Mouse (Mus musculus): ENCODE data around the gene Sipa1l1. TPM values are rescaled to one million over a fixed set of nuclear protein-coding genes. Genes with fewer than 3 reads are reported as not detected.
"Not testable (repeated sequence)": the region's sequence is repeated elsewhere in the genome, so short reads cannot be mapped to it uniquely, and the experiment has no call there.

The Sipa1l1 gene
- polyA plus RNA-seq, 1 experiment from 2014 or later = 32.8 TPM

DNA sequence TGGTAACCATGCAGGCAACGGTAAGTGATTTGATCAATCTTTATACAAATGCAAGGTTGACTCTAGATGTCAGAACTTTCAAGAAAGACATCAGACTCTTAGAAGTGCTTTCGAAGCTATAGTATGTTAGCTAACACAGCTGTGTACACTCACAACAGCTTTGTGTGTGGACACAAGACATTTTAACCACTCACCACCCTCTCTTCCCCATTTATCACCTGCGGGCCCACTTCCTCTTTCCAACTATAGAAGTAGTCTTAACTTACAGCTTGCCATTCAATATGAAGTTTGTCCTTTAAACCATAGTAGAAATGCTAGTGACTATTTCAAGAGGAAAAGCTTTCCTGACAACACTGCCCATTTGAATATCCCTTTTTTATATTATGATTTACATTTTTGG lies 303.7 kb downstream of the Sipa1l1 start:
- Histone ChIP-seq H3K36me3 (ENCODE audit: control insufficient read depth, insufficient read depth, low read length) (no peaks in the 10 kb centered on the region), H3K9me3 (replicated peaks; ENCODE audit: control insufficient read depth, low read length) (no peaks in the 10 kb centered on the region), H3K9ac (ENCODE audit: low read length) (no peak overlapping the region), H3K4me1 (ENCODE audit: control insufficient read depth, insufficient read depth, low read length) (peaks cover 8% of the 10 kb centered on the region), H3K27me3 (ENCODE audit: control insufficient read depth, insufficient read depth, low read length) (no peaks in the 10 kb centered on the region), H3K4me2 (ENCODE audit: low read depth, low read length) (no peak overlapping the region), H3K27ac (ENCODE audit: low read length) (no peak overlapping the region), H3K4me3 (replicated peaks; ENCODE audit: low read length) (no peak overlapping the region)
- 61% methylated on average over 3 of the region's 3 CpGs for WGBS
- ATAC-seq (ENCODE audit: insufficient read depth, low FRiP score) = no peak

DNA sequence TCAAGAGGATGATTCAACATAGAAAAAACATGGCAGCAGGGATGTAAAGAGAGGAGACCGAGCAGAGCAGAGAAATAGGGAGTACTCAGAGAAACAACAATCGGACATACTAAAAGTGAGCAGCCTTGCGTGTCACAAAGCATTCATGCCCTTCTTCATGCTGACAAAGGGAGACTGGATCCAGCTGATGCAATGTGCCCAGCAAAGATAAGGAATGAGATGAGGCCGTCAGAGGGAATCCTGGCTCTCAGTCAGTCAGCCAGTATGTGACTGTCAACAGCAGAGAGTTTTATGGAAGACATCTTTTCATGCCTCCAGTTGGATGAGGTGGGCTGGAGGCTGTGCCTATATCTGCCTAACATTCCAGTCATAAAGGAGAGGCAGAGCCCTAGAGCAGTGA lies 304.1 kb downstream of the Sipa1l1 start:
- 88% methylated on average over 4 of the region's 4 CpGs for WGBS
- Histone ChIP-seq H3K9me3 (replicated peaks; ENCODE audit: control insufficient read depth, low read length) (no peaks in the 10 kb centered on the region), H3K27me3 (ENCODE audit: control insufficient read depth, insufficient read depth, low read length) (no peaks in the 10 kb centered on the region), H3K27ac (ENCODE audit: low read length) (no peak overlapping the region), H3K36me3 (ENCODE audit: control insufficient read depth, insufficient read depth, low read length) (no peaks in the 10 kb centered on the region), H3K4me2 (ENCODE audit: low read depth, low read length) (no peak overlapping the region), H3K4me1 (ENCODE audit: control insufficient read depth, insufficient read depth, low read length) (peaks cover 6% of the 10 kb centered on the region), H3K4me3 (replicated peaks; ENCODE audit: low read length) (no peak overlapping the region), H3K9ac (ENCODE audit: low read length) (no peak overlapping the region)
- no peak for ATAC-seq (ENCODE audit: insufficient read depth, low FRiP score)

DNA sequence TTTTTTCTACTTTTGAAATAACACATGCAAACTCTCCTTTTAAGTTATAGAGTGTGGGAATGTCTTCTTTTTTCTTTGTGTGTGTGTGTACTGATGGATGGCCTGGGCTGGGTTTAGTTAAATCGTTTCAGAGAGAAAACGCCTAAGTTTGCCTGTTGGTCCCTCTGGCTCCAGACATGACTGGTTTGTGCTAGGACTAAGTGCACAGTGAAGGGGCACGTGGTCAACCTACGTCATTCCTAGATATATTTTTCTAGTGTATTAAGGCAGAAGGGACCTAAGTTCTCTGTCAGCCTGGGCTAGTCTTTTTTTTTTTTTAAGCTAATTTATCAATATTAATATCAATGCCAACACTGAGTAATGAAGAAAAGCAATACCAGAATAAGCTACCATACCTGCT lies 305.3 kb downstream of the Sipa1l1 start:
- Histone ChIP-seq H3K9me3 (replicated peaks; ENCODE audit: control insufficient read depth, low read length) (no peaks in the 10 kb centered on the region), H3K9ac (ENCODE audit: low read length) (no peak overlapping the region), H3K27me3 (ENCODE audit: control insufficient read depth, insufficient read depth, low read length) (no peaks in the 10 kb centered on the region), H3K4me2 (ENCODE audit: low read depth, low read length) (no peak overlapping the region), H3K27ac (ENCODE audit: low read length) (no peak overlapping the region), H3K4me1 (ENCODE audit: control insufficient read depth, insufficient read depth, low read length) (peaks cover 4% of the 10 kb centered on the region), H3K36me3 (ENCODE audit: control insufficient read depth, insufficient read depth, low read length) (no peaks in the 10 kb centered on the region), H3K4me3 (replicated peaks; ENCODE audit: low read length) (no peak overlapping the region)
- 73% methylated on average over 4 of the region's 4 CpGs for WGBS
- ATAC-seq (ENCODE audit: insufficient read depth, low FRiP score) = no peak

- Histone ChIP-seq H3K4me1 (ENCODE audit: control insufficient read depth, insufficient read depth, low read length) (no peaks in the 10 kb centered on the region), H3K4me2 (ENCODE audit: low read depth, low read length) (no peak overlapping the region), H3K9ac (ENCODE audit: low read length) (no peak overlapping the region), H3K4me3 (replicated peaks; ENCODE audit: low read length) (no peak overlapping the region), H3K9me3 (replicated peaks; ENCODE audit: control insufficient read depth, low read length) (no peaks in the 10 kb centered on the region), H3K27ac (ENCODE audit: low read length) (no peak overlapping the region), H3K36me3 (ENCODE audit: control insufficient read depth, insufficient read depth, low read length) (no peaks in the 10 kb centered on the region), H3K27me3 (ENCODE audit: control insufficient read depth, insufficient read depth, low read length) (no peaks in the 10 kb centered on the region)
- ATAC-seq (ENCODE audit: insufficient read depth, low FRiP score) = no peak
- 76% methylated on average over 10 of the region's 10 CpGs for WGBS
Observed at GRCm38 (mm10) chr12:82476028-82476427, 306.9 kb downstream of the Sipa1l1 start.

GRCm38 (mm10) chr12:82476580-82476979 lies 307.5 kb downstream of the Sipa1l1 start:
- no peak overlapping the region for H3K9ac ChIP-seq (ENCODE audit: low read length)
- no peaks in the 10 kb centered on the region for H3K4me1 ChIP-seq (ENCODE audit: control insufficient read depth, insufficient read depth, low read length)
- H3K4me3 ChIP-seq (replicated peaks; ENCODE audit: low read length) = no peak overlapping the region
- H3K4me2 ChIP-seq (ENCODE audit: low read depth, low read length) = no peak overlapping the region
- no peaks in the 10 kb centered on the region for H3K36me3 ChIP-seq (ENCODE audit: control insufficient read depth, insufficient read depth, low read length)
- H3K27me3 ChIP-seq (ENCODE audit: control insufficient read depth, insufficient read depth, low read length) = no peaks in the 10 kb centered on the region
- H3K27ac ChIP-seq (ENCODE audit: low read length) = no peak overlapping the region
- H3K9me3 ChIP-seq (replicated peaks; ENCODE audit: control insufficient read depth, low read length) = no peaks in the 10 kb centered on the region
- WGBS = 44% methylated on average over 2 of the region's 2 CpGs
- no peak for ATAC-seq (ENCODE audit: insufficient read depth, low FRiP score)

DNA sequence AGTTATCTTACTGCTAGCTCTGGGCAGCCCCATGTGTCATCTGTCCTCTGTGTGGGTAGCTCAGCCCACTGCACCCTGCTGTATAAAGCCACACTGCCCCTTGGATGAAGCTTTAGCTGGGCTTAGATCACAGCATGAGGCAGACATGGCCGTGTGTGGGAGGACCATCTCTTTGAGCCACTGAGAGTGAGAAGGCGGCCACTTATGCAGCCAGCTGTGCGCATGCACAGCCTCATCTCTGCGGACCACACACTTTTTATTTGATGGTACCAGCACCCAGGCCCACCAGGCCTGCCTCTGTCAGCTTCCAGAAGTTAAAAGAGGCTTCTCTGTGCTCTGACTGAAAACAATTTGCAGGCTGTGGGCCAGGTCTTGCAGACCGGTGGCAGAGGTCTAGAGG lies 308.7 kb downstream of the Sipa1l1 start:
- Histone ChIP-seq H3K9ac (ENCODE audit: low read length) (no peak overlapping the region), H3K27ac (ENCODE audit: low read length) (no peak overlapping the region), H3K4me3 (replicated peaks; ENCODE audit: low read length) (no peak overlapping the region), H3K27me3 (ENCODE audit: control insufficient read depth, insufficient read depth, low read length) (no peaks in the 10 kb centered on the region), H3K9me3 (replicated peaks; ENCODE audit: control insufficient read depth, low read length) (no peaks in the 10 kb centered on the region), H3K36me3 (ENCODE audit: control insufficient read depth, insufficient read depth, low read length) (no peaks in the 10 kb centered on the region), H3K4me2 (ENCODE audit: low read depth, low read length) (no peak overlapping the region), H3K4me1 (ENCODE audit: control insufficient read depth, insufficient read depth, low read length) (no peaks in the 10 kb centered on the region)
- ATAC-seq (ENCODE audit: insufficient read depth, low FRiP score) = peak; percentile 37; the same call in 1 of the 2 replicates
- WGBS = 51% methylated on average over 5 of the region's 5 CpGs

- 42% methylated on average over 8 of the region's 8 CpGs for WGBS
- Histone ChIP-seq H3K36me3 (ENCODE audit: control insufficient read depth, insufficient read depth, low read length) (no peaks in the 10 kb centered on the region), H3K4me2 (ENCODE audit: low read depth, low read length) (no peak overlapping the region), H3K4me1 (ENCODE audit: control insufficient read depth, insufficient read depth, low read length) (no peaks in the 10 kb centered on the region), H3K9ac (ENCODE audit: low read length) (no peak overlapping the region), H3K27ac (ENCODE audit: low read length) (no peak overlapping the region), H3K9me3 (replicated peaks; ENCODE audit: control insufficient read depth, low read length) (no peaks in the 10 kb centered on the region), H3K27me3 (ENCODE audit: control insufficient read depth, insufficient read depth, low read length) (no peaks in the 10 kb centered on the region), H3K4me3 (replicated peaks; ENCODE audit: low read length) (no peak overlapping the region)
- ATAC-seq (ENCODE audit: insufficient read depth, low FRiP score) = no peak
Observed at GRCm38 (mm10) chr12:82478256-82478655, 309.1 kb downstream of the Sipa1l1 start.

DNA sequence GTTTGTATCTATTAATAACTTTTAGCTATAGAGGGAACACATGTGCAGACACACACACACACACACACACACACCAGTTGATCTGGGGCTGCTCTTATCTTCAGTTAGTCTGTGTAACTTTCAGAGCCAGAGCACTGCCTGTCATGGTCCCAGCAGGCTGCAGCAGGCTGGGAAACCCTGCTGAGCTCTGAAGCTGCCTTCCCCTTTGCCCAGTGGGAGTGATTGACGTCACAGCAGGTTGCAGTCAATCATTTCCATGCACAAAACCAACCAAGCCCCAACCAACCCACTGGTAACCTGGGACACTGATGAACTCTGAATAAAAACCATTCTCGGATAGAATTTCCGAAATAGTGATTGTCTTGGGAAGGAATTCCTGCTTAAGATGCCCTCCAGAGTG lies 310.3 kb downstream of the Sipa1l1 start:
- no peak overlapping the region for H3K9ac ChIP-seq (ENCODE audit: low read length)
- H3K9me3 ChIP-seq (replicated peaks; ENCODE audit: control insufficient read depth, low read length) = no peaks in the 10 kb centered on the region
- H3K36me3 ChIP-seq (ENCODE audit: control insufficient read depth, insufficient read depth, low read length) = no peaks in the 10 kb centered on the region
- no peak overlapping the region for H3K4me3 ChIP-seq (replicated peaks; ENCODE audit: low read length)
- no peak for ATAC-seq (ENCODE audit: insufficient read depth, low FRiP score)
- H3K4me2 ChIP-seq (ENCODE audit: low read depth, low read length) = no peak overlapping the region
- no peaks in the 10 kb centered on the region for H3K27me3 ChIP-seq (ENCODE audit: control insufficient read depth, insufficient read depth, low read length)
- no peak overlapping the region for H3K27ac ChIP-seq (ENCODE audit: low read length)
- no peaks in the 10 kb centered on the region for H3K4me1 ChIP-seq (ENCODE audit: control insufficient read depth, insufficient read depth, low read length)
- 67% methylated on average over 3 of the region's 3 CpGs for WGBS

- 70% methylated on average over 4 of the region's 5 CpGs for WGBS
Observed at GRCm38 (mm10) chr12:82480425-82480824, 311.3 kb downstream of the Sipa1l1 start.

DNA sequence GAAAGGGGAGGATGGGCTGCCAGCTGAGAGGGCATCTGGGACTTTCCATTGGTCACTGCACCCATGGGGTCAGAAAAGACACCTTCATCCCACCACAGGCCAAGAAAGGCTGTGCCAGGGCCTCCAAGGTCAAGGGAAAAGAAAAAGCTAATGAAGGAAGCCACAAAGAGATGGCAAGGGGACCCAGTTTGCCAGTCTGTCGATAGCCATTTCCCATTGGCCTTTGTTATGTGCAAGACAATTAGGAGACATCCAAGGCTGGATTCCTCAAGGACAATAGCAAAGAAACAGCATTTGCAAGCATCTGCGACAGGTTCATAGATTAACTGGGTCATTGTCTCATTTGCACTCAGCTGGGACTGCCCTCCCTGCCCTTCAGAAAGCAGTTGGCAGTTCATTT lies 316.3 kb downstream of the Sipa1l1 start:
- no peaks in the 10 kb centered on the region for H3K4me1 ChIP-seq (ENCODE audit: control insufficient read depth, insufficient read depth, low read length)
- no peak overlapping the region for H3K4me3 ChIP-seq (replicated peaks; ENCODE audit: low read length)
- ATAC-seq (ENCODE audit: insufficient read depth, low FRiP score) = no peak
- no peak overlapping the region for H3K4me2 ChIP-seq (ENCODE audit: low read depth, low read length)
- H3K36me3 ChIP-seq (ENCODE audit: control insufficient read depth, insufficient read depth, low read length) = no peaks in the 10 kb centered on the region
- H3K27ac ChIP-seq (ENCODE audit: low read length) = no peak overlapping the region
- no peaks in the 10 kb centered on the region for H3K9me3 ChIP-seq (replicated peaks; ENCODE audit: control insufficient read depth, low read length)
- H3K27me3 ChIP-seq (ENCODE audit: control insufficient read depth, insufficient read depth, low read length) = no peaks in the 10 kb centered on the region
- H3K9ac ChIP-seq (ENCODE audit: low read length) = no peak overlapping the region
- WGBS = 50% methylated on average over 2 of the region's 2 CpGs

More at GRCm38 (mm10) chr12:82480425-82480824, 311.3 kb downstream of the Sipa1l1 start:
- not testable (repeated sequence) for H3K9me3 ChIP-seq (replicated peaks; ENCODE audit: control insufficient read depth, low read length); H3K9ac ChIP-seq (ENCODE audit: low read length); H3K27me3 ChIP-seq (ENCODE audit: control insufficient read depth, insufficient read depth, low read length); H3K4me3 ChIP-seq (replicated peaks; ENCODE audit: low read length); H3K4me1 ChIP-seq (ENCODE audit: control insufficient read depth, insufficient read depth, low read length); H3K27ac ChIP-seq (ENCODE audit: low read length); H3K4me2 ChIP-seq (ENCODE audit: low read depth, low read length); H3K36me3 ChIP-seq (ENCODE audit: control insufficient read depth, insufficient read depth, low read length); ATAC-seq (ENCODE audit: insufficient read depth, low FRiP score)

Measured in stomach, embryonic 16.5 days (tissue).